Comparison of ENCODE assay signal across 8 mouse cellular contexts in genomic region chr5:74433580-74434147, GRCm38 (mm10).
DNase-seq lines count a peak whose midpoint lies in the region; ATAC-seq and TF ChIP-seq lines count a peak whose summit lies in the region.

No protein-coding gene starts in this region.

- intact Hi-C loops in heart, adult 2 months (cut with DNase I) = loop anchor here (2.0 to 5.0 kb wide), 3 partner anchors 123 to 723 kb away; no protein-coding TSS in a partner anchor
- intact Hi-C loops in left cerebral cortex, postnatal 25 days (cut with DNase I) = loop anchor here (2.0 to 10.0 kb wide), 4 partner anchors 121 to 723 kb away; no protein-coding TSS in a partner anchor

- H3K79me2 ChIP-seq in heart, adult 2 months (replicated peaks; ENCODE audit: control insufficient read depth, insufficient read depth, low read length) = no peaks in the 10 kb centered on the region

- TF ChIP-seq CTCF in heart, adult 2 months (IDR thresholded peaks at IDR 0.05) = peak; percentile 91
- peak; percentile 91 for TF ChIP-seq CTCF in intestine, postnatal 0 days (IDR thresholded peaks at IDR 0.05; ENCODE audit: low read depth)
- TF ChIP-seq CTCF in midbrain, postnatal 0 days (IDR thresholded peaks at IDR 0.05) = peak; percentile 85

- H3K27ac ChIP-seq in heart, adult 2 months = no peak overlapping the region
- H3K27ac ChIP-seq in heart, embryonic 12.5 days (ENCODE audit: poor library complexity, severe bottlenecking) = no peak overlapping the region
- H3K27ac ChIP-seq in intestine, postnatal 0 days (ENCODE audit: low read depth, low read length) = no peak overlapping the region
- no peak overlapping the region for H3K27ac ChIP-seq in midbrain, postnatal 0 days (ENCODE audit: low read depth, low read length)

- no peak for ATAC-seq in heart, embryonic 12.5 days (ENCODE audit: insufficient number of reproducible peaks, low FRiP score)
- no peak for ATAC-seq in intestine, postnatal 0 days
- no peak for ATAC-seq in midbrain, postnatal 0 days (ENCODE audit: low FRiP score)

- H3K9me3 ChIP-seq in heart, embryonic 12.5 days (replicated peaks) = no peaks in the 10 kb centered on the region; the same call in 1 of the 2 replicates
- no peaks in the 10 kb centered on the region for H3K9me3 ChIP-seq in intestine, postnatal 0 days (ENCODE audit: control insufficient read depth)
- no peaks in the 10 kb centered on the region for H3K9me3 ChIP-seq in midbrain, postnatal 0 days (ENCODE audit: low read length)

- H3K9ac ChIP-seq in heart, adult 2 months (ENCODE audit: low read depth, low read length) = no peak overlapping the region
- no peak overlapping the region for H3K9ac ChIP-seq in heart, embryonic 12.5 days
- H3K9ac ChIP-seq in intestine, postnatal 0 days (ENCODE audit: low read depth, low read length) = no peak overlapping the region
- H3K9ac ChIP-seq in midbrain, postnatal 0 days (replicated peaks; ENCODE audit: low read length, poor library complexity, severe bottlenecking) = no peak overlapping the region

- 37% methylated on average over 9 of the region's 9 CpGs for WGBS in heart, adult 2 months
- WGBS in heart, embryonic 12.5 days = 29% methylated on average over 9 of the region's 9 CpGs
- 13% methylated on average over 9 of the region's 9 CpGs for WGBS in intestine, postnatal 0 days
- 17% methylated on average over 9 of the region's 9 CpGs for WGBS in midbrain, postnatal 0 days

- no peak overlapping the region for H3K4me3 ChIP-seq in heart, adult 2 months
- no peak overlapping the region for H3K4me3 ChIP-seq in heart, embryonic 12.5 days
- no peak overlapping the region for H3K4me3 ChIP-seq in intestine, postnatal 0 days (ENCODE audit: low read depth, low read length)
- no peak overlapping the region for H3K4me3 ChIP-seq in midbrain, postnatal 0 days (ENCODE audit: low read depth, low read length)

- TF ChIP-seq EP300 in heart, adult 2 months (IDR thresholded peaks at IDR 0.05; ENCODE audit: insufficient read depth, low read depth, low read length) = no peak

- no peak for TF ChIP-seq POLR2A in heart, adult 2 months (IDR thresholded peaks at IDR 0.05; ENCODE audit: insufficient read depth, low read depth, low read length)

- no peaks in the 10 kb centered on the region for H3K27me3 ChIP-seq in heart, adult 2 months (ENCODE audit: control insufficient read depth, insufficient read depth, low read length)
- H3K27me3 ChIP-seq in heart, embryonic 12.5 days (replicated peaks) = no peaks in the 10 kb centered on the region
- H3K27me3 ChIP-seq in intestine, postnatal 0 days (replicated peaks; ENCODE audit: control insufficient read depth, insufficient read depth, low read length) = no peaks in the 10 kb centered on the region
- H3K27me3 ChIP-seq in midbrain, postnatal 0 days (ENCODE audit: insufficient read depth, low read length) = peaks cover 6% of the 10 kb centered on the region; the same call in 1 of the 2 replicates
- H3K27me3 ChIP-seq in splenic B cell, adult 2 months (ENCODE audit: control insufficient read depth, insufficient read depth, low read length, poor library complexity, severe bottlenecking) = no peaks in the 10 kb centered on the region

- no peaks in the 10 kb centered on the region for H3K4me1 ChIP-seq in heart, adult 2 months (ENCODE audit: control insufficient read depth, insufficient read depth, low read length)
- H3K4me1 ChIP-seq in heart, embryonic 12.5 days (replicated peaks) = no peaks in the 10 kb centered on the region
- no peaks in the 10 kb centered on the region for H3K4me1 ChIP-seq in intestine, postnatal 0 days (replicated peaks; ENCODE audit: control insufficient read depth, insufficient read depth, low read length)
- H3K4me1 ChIP-seq in midbrain, postnatal 0 days (ENCODE audit: insufficient read depth, low read length) = no peaks in the 10 kb centered on the region

- DNase-seq in heart, adult 2 months = peak; percentile 51 to 77
- DNase-seq in cerebellum, postnatal 14 days = peak; percentile 85 to 89
- peak; percentile 74 for DNase-seq in gastrocnemius, postnatal 10 days
- peak; percentile 72 to 74 for DNase-seq in left cerebral cortex, postnatal 25 days (ENCODE audit: low spot score in 2 of 2)
- peak; percentile 73 for DNase-seq in midbrain, postnatal 0 days (ENCODE audit: low spot score)
- peak; percentile 65 for DNase-seq in splenic B cell, adult 2 months (ENCODE audit: low read depth, low spot score)

- no peak overlapping the region for H3K4me2 ChIP-seq in heart, embryonic 12.5 days
- 0 out of 2 replicates have a peak overlapping the region, but pooled peaks have one; percentile 6 for H3K4me2 ChIP-seq in intestine, postnatal 0 days (replicated peaks; ENCODE audit: low read depth)
- peak overlapping the region; percentile 28 for H3K4me2 ChIP-seq in midbrain, postnatal 0 days (ENCODE audit: low read depth, low read length, poor library complexity, severe bottlenecking)

- no peaks in the 10 kb centered on the region for H3K36me3 ChIP-seq in heart, adult 2 months (ENCODE audit: control insufficient read depth, insufficient read depth, low read length)
- no peaks in the 10 kb centered on the region for H3K36me3 ChIP-seq in heart, embryonic 12.5 days
- no peaks in the 10 kb centered on the region for H3K36me3 ChIP-seq in intestine, postnatal 0 days (ENCODE audit: control insufficient read depth, insufficient read depth)
- no peaks in the 10 kb centered on the region for H3K36me3 ChIP-seq in midbrain, postnatal 0 days (ENCODE audit: insufficient read depth, low read length)
- no peaks in the 10 kb centered on the region for H3K36me3 ChIP-seq in splenic B cell, adult 2 months (ENCODE audit: control insufficient read depth, insufficient read depth, low read length, poor library complexity, severe bottlenecking)
